Mouse (Mus musculus) thymus, adult 18-20 months (tissue): ENCODE measurements around the gene Foxc1.

ENCODE experiments used
- DNase-seq, 2 experiments: peaks; one replicate each; pipeline ENCODE4 v3.0.0; 2022; ENCODE audit warnings: mixed read lengths in 2 of 2

Foxc1 gene

GRCm38 (mm10) chr13:31806890-31807735 lies 680 bp downstream of the Foxc1 start:
- DNase-seq, result no peak

GRCm38 (mm10) chr13:31807736-31808115 lies 1.3 kb downstream of the Foxc1 start:
- no peak for DNase-seq

GRCm38 (mm10) chr13:31808116-31808803 lies 1.8 kb downstream of the Foxc1 start:
- DNase-seq, result no peak

GRCm38 (mm10) chr13:31808804-31809420 lies 2.5 kb downstream of the Foxc1 start:
- DNase-seq, result no peak

- DNase-seq, result no peak
Observed at GRCm38 (mm10) chr13:31809701-31810100, 3.3 kb downstream of the Foxc1 start.

GRCm38 (mm10) chr13:31810375-31810692 lies 3.9 kb downstream of the Foxc1 start:
- no peak for DNase-seq

GRCm38 (mm10) chr13:31810693-31811541 lies 4.5 kb downstream of the Foxc1 start:
- DNase-seq, result no peak

- DNase-seq, result no peak
Observed at GRCm38 (mm10) chr13:31811542-31812021, 5.1 kb downstream of the Foxc1 start.

- DNase-seq, result no peak
Observed at GRCm38 (mm10) chr13:31812701-31813100, 6.3 kb downstream of the Foxc1 start.

- DNase-seq, result no peak
Observed at GRCm38 (mm10) chr13:31815383-31816003, 9.1 kb downstream of the Foxc1 start.

- no peak for DNase-seq
Observed at GRCm38 (mm10) chr13:31818337-31818736, 11.9 kb downstream of the Foxc1 start.

GRCm38 (mm10) chr13:31819664-31820405 lies 13.4 kb downstream of the Foxc1 start:
- DNase-seq, result no peak

- DNase-seq, result no peak
Observed at GRCm38 (mm10) chr13:31820587-31821017, 14.2 kb downstream of the Foxc1 start.

- DNase-seq, result no peak
Observed at GRCm38 (mm10) chr13:31821050-31821449, 14.6 kb downstream of the Foxc1 start.

- no peak for DNase-seq
Observed at GRCm38 (mm10) chr13:31823316-31823715, 16.9 kb downstream of the Foxc1 start.

- no peak for DNase-seq
Observed at GRCm38 (mm10) chr13:31825180-31825579, 18.7 kb downstream of the Foxc1 start.

GRCm38 (mm10) chr13:31827160-31827559 lies 20.7 kb downstream of the Foxc1 start:
- DNase-seq, result no peak

- no peak for DNase-seq
Observed at GRCm38 (mm10) chr13:31827820-31828332, 21.4 kb downstream of the Foxc1 start.

GRCm38 (mm10) chr13:31828446-31828845 lies 22.0 kb downstream of the Foxc1 start:
- no peak for DNase-seq

- DNase-seq, result no peak
Observed at GRCm38 (mm10) chr13:31830332-31830731, 23.9 kb downstream of the Foxc1 start.

- DNase-seq, result no peak
Observed at GRCm38 (mm10) chr13:31835802-31836201, 29.4 kb downstream of the Foxc1 start.
